ENCODE assay signal across 27 mouse cellular contexts in genomic region chrX:99370711-99371110, GRCm38 (mm10).
A peak's percentile ranks its signal among the peaks of the same experiment; 100 is the strongest.
DNase-seq lines count a peak whose midpoint lies in the region; ATAC-seq lines count a peak whose summit lies in the region.
"Had no signal": no experiment of that assay in that cellular context is flagged by ENCODE, and none has a peak within 500 bp of the region (broad histone marks: within the 10 kb centered on the region; RNA-seq: fewer than 3 reads in every experiment).

No protein-coding gene starts in this region.

- no peaks in the 10 kb centered on the region for H3K9me3 ChIP-seq in heart, embryonic 10.5 days
- H3K9me3 ChIP-seq in kidney, embryonic 15.5 days (replicated peaks) = no peaks in the 10 kb centered on the region
- H3K9me3 ChIP-seq: embryonic facial prominence, embryonic 12.5 days; embryonic facial prominence, embryonic 15.5 days; G1E; heart, embryonic 13.5 days; hindbrain, embryonic 15.5 days had no signal

- H3K27ac ChIP-seq in heart, embryonic 10.5 days = no peak overlapping the region
- H3K27ac ChIP-seq in kidney, embryonic 15.5 days = peak overlapping the region; percentile 13; the same call in 1 of the 2 replicates
- H3K27ac ChIP-seq: embryonic facial prominence, embryonic 12.5 days; embryonic facial prominence, embryonic 15.5 days; gastrocnemius, adult 2 months; heart, embryonic 13.5 days; hindbrain, embryonic 15.5 days had no signal

- peak; percentile 73 to 82 for DNase-seq in cerebellum, postnatal 10 days
- DNase-seq in cerebellum, adult 11 months = no peak
- DNase-seq in heart, embryonic 10.5 days (ENCODE audit: low spot score) = peak; percentile 14
- DNase-seq in heart, adult 9 months (ENCODE audit: low spot score in 2 of 2) = no peak
- no peak for DNase-seq in kidney, postnatal 36 days
- DNase-seq in brain, adult 2 months (ENCODE audit: low read depth, low spot score) = peak; percentile 16
- no peak for DNase-seq in T-cell, adult 2 months (ENCODE audit: low spot score)
- DNase-seq: adrenal gland, adult 2 months; adrenal gland, postnatal 14 days; B cell, adult 2 months; cerebellum, adult 8-10 months; forebrain, postnatal 0 days; gastrocnemius, adult 2 months; gastrocnemius, postnatal 14 days; heart, adult 11 months; heart, postnatal 14 days; heart, postnatal 4 days had no signal

- H3K36me3 ChIP-seq in heart, embryonic 10.5 days = no peaks in the 10 kb centered on the region
- H3K36me3 ChIP-seq in kidney, embryonic 15.5 days = no peaks in the 10 kb centered on the region
- H3K36me3 ChIP-seq: embryonic facial prominence, embryonic 12.5 days; embryonic facial prominence, embryonic 15.5 days; G1E; heart, embryonic 13.5 days; hindbrain, embryonic 15.5 days had no signal

- H3K4me1 ChIP-seq in heart, embryonic 10.5 days = no peaks in the 10 kb centered on the region
- no peaks in the 10 kb centered on the region for H3K4me1 ChIP-seq in kidney, embryonic 15.5 days
- H3K4me1 ChIP-seq: embryonic facial prominence, embryonic 12.5 days; heart, embryonic 13.5 days; hindbrain, embryonic 15.5 days had no signal

- peaks cover 88% of the 10 kb centered on the region for H3K27me3 ChIP-seq in heart, embryonic 10.5 days (ENCODE audit: insufficient read depth, poor library complexity, severe bottlenecking)
- H3K27me3 ChIP-seq in kidney, embryonic 15.5 days = peaks cover 79% of the 10 kb centered on the region
- H3K27me3 ChIP-seq: CH12.LX had no signal

- 74% methylated on average over 5 of the region's 5 CpGs for WGBS in heart, embryonic 10.5 days
- WGBS in kidney, embryonic 15.5 days = 63% methylated on average over 5 of the region's 5 CpGs

- no peak overlapping the region for H3K4me2 ChIP-seq in kidney, embryonic 15.5 days
- H3K4me2 ChIP-seq: embryonic facial prominence, embryonic 12.5 days; embryonic facial prominence, embryonic 15.5 days; heart, embryonic 13.5 days; hindbrain, embryonic 15.5 days had no signal

- no peak overlapping the region for H3K4me3 ChIP-seq in heart, embryonic 10.5 days
- H3K4me3 ChIP-seq in kidney, embryonic 15.5 days (replicated peaks) = no peak overlapping the region
- H3K4me3 ChIP-seq: embryonic facial prominence, embryonic 12.5 days; embryonic facial prominence, embryonic 15.5 days; gastrocnemius, adult 2 months; heart, embryonic 13.5 days; hindbrain, embryonic 15.5 days had no signal

- ATAC-seq in kidney, embryonic 15.5 days (replicated peaks; ENCODE audit: low FRiP score) = no peak
- ATAC-seq: forebrain, embryonic 14.5 days; forebrain, postnatal 0 days; intestine, postnatal 0 days; Patski had no signal

- H3K9ac ChIP-seq in kidney, embryonic 15.5 days = no peak overlapping the region
- H3K9ac ChIP-seq: embryonic facial prominence, embryonic 12.5 days; embryonic facial prominence, embryonic 15.5 days; forebrain, postnatal 0 days; heart, embryonic 13.5 days; hindbrain, embryonic 15.5 days had no signal

Comparison
In these comparisons a context has a peak if more than half of its experiments do, and no peak if none do; other contexts are left out.
1. DNase-seq: peak in cerebellum, postnatal 10 days (2 of 2), heart, embryonic 10.5 days (single experiment) and brain, adult 2 months (single experiment); none in cerebellum, adult 11 months (single experiment), heart, adult 9 months (0 of 2), kidney, postnatal 36 days (0 of 2) and T-cell, adult 2 months (single experiment).